14 mouse cellular contexts compared by ENCODE assay signal in genomic region chr5:125253917-125254316, GRCm38 (mm10).
DNase-seq lines count a peak whose midpoint lies in the region; ATAC-seq and TF ChIP-seq lines count a peak whose summit lies in the region.
"Had no signal": no experiment of that assay in that cellular context is flagged by ENCODE, and none has a peak within 500 bp of the region (broad histone marks: within the 10 kb centered on the region; RNA-seq: fewer than 3 reads in every experiment).

No protein-coding gene starts in this region.

- H3K4me3 ChIP-seq in kidney, embryonic 14.5 days (ENCODE audit: low read length) = no peak overlapping the region
- no peak overlapping the region for H3K4me3 ChIP-seq in myocyte
- H3K4me3 ChIP-seq: embryonic facial prominence, embryonic 13.5 days; limb, embryonic 12.5 days had no signal

- ATAC-seq in kidney, embryonic 14.5 days (ENCODE audit: low FRiP score, low TSS enrichment) = 0 out of 2 replicates have a peak, but pooled peaks have one; percentile 16
- ATAC-seq: activated CD4-positive, CD25-positive, alpha-beta regulatory T cell, adult 4 months; forebrain, embryonic 14.5 days had no signal

- 0 out of 2 replicates have a peak, but pooled peaks cover 7% of the 10 kb centered on the region for H3K4me1 ChIP-seq in kidney, embryonic 14.5 days (ENCODE audit: control insufficient read depth, insufficient read depth, low read length)
- H3K4me1 ChIP-seq: embryonic facial prominence, embryonic 13.5 days had no signal

- H3K9ac ChIP-seq in kidney, embryonic 14.5 days (ENCODE audit: low read depth, low read length) = no peak overlapping the region
- H3K9ac ChIP-seq: embryonic facial prominence, embryonic 13.5 days; limb, embryonic 12.5 days had no signal

- peak; percentile 62 for DNase-seq in adrenal gland, postnatal 14 days
- DNase-seq in adrenal gland, adult 18-20 months (ENCODE audit: low spot score in 2 of 2) = no peak
- no peak for DNase-seq in kidney, adult 9 months
- DNase-seq in MN1 (ENCODE audit: low spot score) = peak; percentile 45
- no peak for DNase-seq in heart, postnatal 36 days
- no peak for DNase-seq in urinary bladder, postnatal 4 days (ENCODE audit: low spot score in 2 of 2)
- DNase-seq: cerebellum, postnatal 10 days; retina, postnatal 1 day had no signal

- no peak overlapping the region for H3K4me2 ChIP-seq in kidney, embryonic 14.5 days (replicated peaks; ENCODE audit: low read depth, low read length)
- peak overlapping the region; percentile 57 for H3K4me2 ChIP-seq in myocyte (ENCODE audit: low read depth)
- H3K4me2 ChIP-seq: embryonic facial prominence, embryonic 13.5 days; limb, embryonic 12.5 days had no signal

- no peaks in the 10 kb centered on the region for H3K27me3 ChIP-seq in kidney, embryonic 14.5 days (ENCODE audit: control insufficient read depth, insufficient read depth, low read length)
- no peaks in the 10 kb centered on the region for H3K27me3 ChIP-seq in myocyte (ENCODE audit: control insufficient read depth, insufficient read depth, insufficient read length)
- H3K27me3 ChIP-seq: embryonic facial prominence, embryonic 13.5 days; limb, embryonic 12.5 days had no signal

- H3K9me3 ChIP-seq in kidney, embryonic 14.5 days (ENCODE audit: control insufficient read depth, low read length) = no peaks in the 10 kb centered on the region
- H3K9me3 ChIP-seq: embryonic facial prominence, embryonic 13.5 days had no signal

- no peaks in the 10 kb centered on the region for H3K36me3 ChIP-seq in kidney, embryonic 14.5 days (ENCODE audit: control insufficient read depth, insufficient read depth, low read length)
- no peaks in the 10 kb centered on the region for H3K36me3 ChIP-seq in myocyte (ENCODE audit: control insufficient read depth, insufficient read depth)
- H3K36me3 ChIP-seq: embryonic facial prominence, embryonic 13.5 days; limb, embryonic 12.5 days had no signal

- H3K79me2 ChIP-seq in myocyte (ENCODE audit: control insufficient read depth, insufficient read depth) = no peaks in the 10 kb centered on the region

- no peak overlapping the region for H3K27ac ChIP-seq in kidney, embryonic 14.5 days (ENCODE audit: low read depth, low read length)
- H3K27ac ChIP-seq: embryonic facial prominence, embryonic 13.5 days; limb, embryonic 12.5 days had no signal

- TF ChIP-seq POLR2A in myocyte (IDR thresholded peaks at IDR 0.05; ENCODE audit: insufficient read length, low read depth) = no peak

- H3ac ChIP-seq in myocyte (ENCODE audit: control insufficient read depth, insufficient read length) = no peak overlapping the region

- 46% methylated on average over 5 of the region's 5 CpGs for WGBS in kidney, embryonic 14.5 days

- intact Hi-C loops in heart, postnatal 36 days (cut with DNase I) = no loop called here

TF ChIP-seq in myocyte, 11 proteins besides CTCF, POLR2A, EP300 and RAD21:
- TF ChIP-seq USF1 (IDR thresholded peaks at IDR 0.05; ENCODE audit: low read depth) (no peak), MYOG (IDR thresholded peaks at IDR 0.05; ENCODE audit: control insufficient read depth in 1 of 3, insufficient read depth in 1 of 3, insufficient read length in 2 of 3, low read depth in 2 of 3) (peak; percentile 55 to 89 (median 88)), TCF3 (IDR thresholded peaks at IDR 0.05; ENCODE audit: insufficient read length, low read depth) (peak; percentile 28), REST (IDR thresholded peaks at IDR 0.05; ENCODE audit: insufficient read depth, insufficient read length) (no peak), SRF (IDR thresholded peaks at IDR 0.05; ENCODE audit: control insufficient read depth, insufficient read length, low read depth) (no peak), MAX (IDR thresholded peaks at IDR 0.05; ENCODE audit: low read depth) (no peak), MYOD1 (IDR thresholded peaks at IDR 0.05; ENCODE audit: control insufficient read depth in 1 of 3, insufficient read length in 2 of 3, low read depth in 2 of 3) (peak; percentile 86 to 91 (median 88)), TCF12 (IDR thresholded peaks at IDR 0.05; ENCODE audit: insufficient read depth, poor library complexity, severe bottlenecking) (peak; percentile 45), CEBPB (IDR thresholded peaks at IDR 0.05; ENCODE audit: insufficient read depth, poor library complexity, severe bottlenecking) (no peak), POLR2AphosphoS2 (IDR thresholded peaks at IDR 0.05; ENCODE audit: insufficient read length, low read depth) (no peak), E2F4 (IDR thresholded peaks at IDR 0.05; ENCODE audit: insufficient read depth) (no peak)
TF ChIP-seq in myocyte: peak in this region for 4.

Comparison
In these comparisons a context has a peak if more than half of its experiments do, and no peak if none do; other contexts are left out.
1. DNase-seq: peak in adrenal gland, postnatal 14 days (single experiment) and MN1 (single experiment); none in adrenal gland, adult 18-20 months (0 of 2), kidney, adult 9 months (single experiment), heart, postnatal 36 days (0 of 2) and urinary bladder, postnatal 4 days (0 of 2).